Mouse (Mus musculus) thymus, postnatal 10 days (tissue): ENCODE results near the gene B4galt5.
A peak's percentile ranks its signal among the peaks of the same experiment; 100 is the strongest.

ENCODE experiments used
- DNase-seq, 2 experiments: peaks; one replicate each; pipeline ENCODE4 v3.0.0; 2021; ENCODE audit warnings: low spot score in 2 of 2

B4galt5 gene

GRCm38 (mm10) chr2:167304651-167305381 is 44.2 kb downstream of the B4galt5 start:
- DNase-seq, result peak in 1 of 2 experiments; percentile 2

- DNase-seq, result peak in 1 of 2 experiments; percentile 1
Measured at GRCm38 (mm10) chr2:167303806-167304205, 45.2 kb downstream of the B4galt5 start.

GRCm38 (mm10) chr2:167303196-167303595 is 45.8 kb downstream of the B4galt5 start:
- DNase-seq, result peak in 1 of 2 experiments; percentile 2

GRCm38 (mm10) chr2:167302641-167303040 is 46.3 kb downstream of the B4galt5 start:
- peak in 1 of 2 experiments; percentile 2 for DNase-seq

GRCm38 (mm10) chr2:167302031-167302430 is 47.0 kb downstream of the B4galt5 start:
- DNase-seq, result no peak

GRCm38 (mm10) chr2:167301601-167302000 is 47.4 kb downstream of the B4galt5 start:
- DNase-seq, result peak in 1 of 2 experiments; percentile 2

- peak in 1 of 2 experiments; percentile 4 for DNase-seq
Measured at GRCm38 (mm10) chr2:167300943-167301497, 48.0 kb downstream of the B4galt5 start.

GRCm38 (mm10) chr2:167299861-167300667 is 48.9 kb downstream of the B4galt5 start:
- peak in 1 of 2 experiments; percentile 25 for DNase-seq

GRCm38 (mm10) chr2:167298729-167299705 is 50.0 kb downstream of the B4galt5 start:
- DNase-seq, result peak; percentile 45 to 48

GRCm38 (mm10) chr2:167297985-167298384 is 51.0 kb downstream of the B4galt5 start:
- DNase-seq, result peak in 1 of 2 experiments; percentile 2

GRCm38 (mm10) chr2:167294926-167295325 is 54.1 kb downstream of the B4galt5 start:
- peak in 1 of 2 experiments; percentile 4 for DNase-seq

- peak in 1 of 2 experiments; percentile 2 for DNase-seq
Measured at GRCm38 (mm10) chr2:167294216-167294615, 54.8 kb downstream of the B4galt5 start.

GRCm38 (mm10) chr2:167293289-167294085 is 55.5 kb downstream of the B4galt5 start:
- DNase-seq, result peak in 1 of 2 experiments; percentile 3

GRCm38 (mm10) chr2:167292854-167293253 is 56.1 kb downstream of the B4galt5 start:
- peak in 1 of 2 experiments; percentile 1 for DNase-seq

- DNase-seq, result peak in 1 of 2 experiments; percentile 2
Measured at GRCm38 (mm10) chr2:167292151-167292591, 56.8 kb downstream of the B4galt5 start.

- peak in 1 of 2 experiments; percentile 2 for DNase-seq
Measured at GRCm38 (mm10) chr2:167291656-167292055, 57.3 kb downstream of the B4galt5 start.

- peak in 1 of 2 experiments; percentile 2 for DNase-seq
Measured at GRCm38 (mm10) chr2:167281461-167281860, 67.5 kb downstream of the B4galt5 start.

GRCm38 (mm10) chr2:167280986-167281310 is 68.0 kb downstream of the B4galt5 start:
- no peak for DNase-seq

- DNase-seq, result peak; percentile 57 to 78
Measured at GRCm38 (mm10) chr2:167280090-167280985, 68.6 kb downstream of the B4galt5 start.
